Mouse (Mus musculus) gastrocnemius, adult 2 months (tissue): ENCODE data around the gene Fam189a1. TPM values are rescaled to one million over a fixed set of nuclear protein-coding genes. Genes with fewer than 3 reads are reported as not detected.

Experiments used
- DNase-seq: peaks from one replicate; pipeline ENCODE4 v3.0.0; 2022
- H3K27ac ChIP-seq: fragments of 200-600 bp; 2 replicates; pipeline ENCODE4 v1.8.1; 2022; ENCODE audit warnings: mild to moderate bottlenecking
- H3K4me3 ChIP-seq: fragments of 200-600 bp; 2 replicates; pipeline ENCODE4 v1.8.1; 2022; ENCODE audit warnings: mild to moderate bottlenecking, moderate library complexity
- CTCF ChIP-seq: fragments of 200-600 bp; IDR thresholded peaks from 2 replicates; pipeline ENCODE4 v1.8.1; 2022; ENCODE audit warnings: antibody characterized with exemption, mild to moderate bottlenecking, moderate library complexity
- intact Hi-C: fragments of 180-260 bp; cut with DNase I; formaldehyde crosslinking; loops from one replicate; pipeline ENCODE4 v1.15.1; 2025
- total RNA-seq, 2 experiments: library from RNA; stranded (reverse); gene quantifications; 2 replicates each; pipeline ENCODE4 v1.2.3; 2021

Gene Fam189a1
- total RNA-seq, 2 experiments from 2014 or later: not detected

GRCm38 (mm10) chr7:65141907-65142698 lies 14.3 kb downstream of the Fam189a1 start:
- no peak overlapping the region for H3K27ac ChIP-seq
- H3K4me3 ChIP-seq: no peak overlapping the region
- no peak for DNase-seq
- no peak for TF ChIP-seq CTCF
- intact Hi-C loops: no loop called here

- DNase-seq: no peak
- Histone ChIP-seq H3K4me3 (no peak overlapping the region), H3K27ac (no peak overlapping the region)
- TF ChIP-seq CTCF: no peak
- intact Hi-C loops: no loop called here
Measured at GRCm38 (mm10) chr7:65140832-65141231, 15.5 kb downstream of the Fam189a1 start.

GRCm38 (mm10) chr7:65140099-65140498 lies 16.3 kb downstream of the Fam189a1 start:
- no peak for DNase-seq
- H3K27ac ChIP-seq: no peak overlapping the region
- intact Hi-C loops: no loop called here
- no peak overlapping the region for H3K4me3 ChIP-seq
- no peak for TF ChIP-seq CTCF

- Histone ChIP-seq H3K27ac (no peak overlapping the region), H3K4me3 (no peak overlapping the region)
- TF ChIP-seq CTCF: no peak
- intact Hi-C loops: no loop called here
- no peak for DNase-seq
Measured at GRCm38 (mm10) chr7:65123766-65124165, 32.6 kb downstream of the Fam189a1 start.

GRCm38 (mm10) chr7:65116903-65117302 lies 39.5 kb downstream of the Fam189a1 start:
- intact Hi-C loops: no loop called here
- TF ChIP-seq CTCF: no peak
- no peak for DNase-seq
- Histone ChIP-seq H3K27ac (no peak overlapping the region), H3K4me3 (no peak overlapping the region)

GRCm38 (mm10) chr7:65115366-65115765 lies 41.0 kb downstream of the Fam189a1 start:
- no peak for DNase-seq
- TF ChIP-seq CTCF: no peak
- no peak overlapping the region for H3K4me3 ChIP-seq
- H3K27ac ChIP-seq: no peak overlapping the region
- intact Hi-C loops: no loop called here

- no peak for DNase-seq
- no peak for TF ChIP-seq CTCF
- Histone ChIP-seq H3K27ac (no peak overlapping the region), H3K4me3 (no peak overlapping the region)
- intact Hi-C loops: no loop called here
Measured at GRCm38 (mm10) chr7:65111664-65112063, 44.7 kb downstream of the Fam189a1 start.

GRCm38 (mm10) chr7:65105566-65105965 lies 50.8 kb downstream of the Fam189a1 start:
- intact Hi-C loops: no loop called here
- Histone ChIP-seq H3K27ac (no peak overlapping the region), H3K4me3 (no peak overlapping the region)
- DNase-seq: no peak
- TF ChIP-seq CTCF: no peak

- TF ChIP-seq CTCF: no peak
- no peak overlapping the region for H3K4me3 ChIP-seq
- intact Hi-C loops: no loop called here
- no peak for DNase-seq
- H3K27ac ChIP-seq: no peak overlapping the region
Measured at GRCm38 (mm10) chr7:65105097-65105467, 51.3 kb downstream of the Fam189a1 start.

GRCm38 (mm10) chr7:65104207-65105096 lies 51.9 kb downstream of the Fam189a1 start:
- intact Hi-C loops: no loop called here
- no peak overlapping the region for H3K4me3 ChIP-seq

GRCm38 (mm10) chr7:65101661-65102060 lies 54.7 kb downstream of the Fam189a1 start:
- Histone ChIP-seq H3K27ac (no peak overlapping the region), H3K4me3 (no peak overlapping the region)
- intact Hi-C loops: no loop called here
- TF ChIP-seq CTCF: no peak
- DNase-seq: no peak

More at GRCm38 (mm10) chr7:65104207-65105096, 51.9 kb downstream of the Fam189a1 start:
- no peak overlapping the region for H3K27ac ChIP-seq
- no peak for TF ChIP-seq CTCF
- DNase-seq: no peak

GRCm38 (mm10) chr7:65097708-65098107 lies 58.7 kb downstream of the Fam189a1 start:
- Histone ChIP-seq H3K27ac (no peak overlapping the region), H3K4me3 (no peak overlapping the region)
- no peak for TF ChIP-seq CTCF
- no peak for DNase-seq
- intact Hi-C loops: no loop called here

GRCm38 (mm10) chr7:65095631-65096107 lies 60.7 kb downstream of the Fam189a1 start:
- no peak overlapping the region for H3K4me3 ChIP-seq
- TF ChIP-seq CTCF: no peak
- intact Hi-C loops: no loop called here
- no peak overlapping the region for H3K27ac ChIP-seq
- no peak for DNase-seq
